Mouse (Mus musculus): ENCODE measurements around the gene Mettl3.

Gene Mettl3

DNA sequence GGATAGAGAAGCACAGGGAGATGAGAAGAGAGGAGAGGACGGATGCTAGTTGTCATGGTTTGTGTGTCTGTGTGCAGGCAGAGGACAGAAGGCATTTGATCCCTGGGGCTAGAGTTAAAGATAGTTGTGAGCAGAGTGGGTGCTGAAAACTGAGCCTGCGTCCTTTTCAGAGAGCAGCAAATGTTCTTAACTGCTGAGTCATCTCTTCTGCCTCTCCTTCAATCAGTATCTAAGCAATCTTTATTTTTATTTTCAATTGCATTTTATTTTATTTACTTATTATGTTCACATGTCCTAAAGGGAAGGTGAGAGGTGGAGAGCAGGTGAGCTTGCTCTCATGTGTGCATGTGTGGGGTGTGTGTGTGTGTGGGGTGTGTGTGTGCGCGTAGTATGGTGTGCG lies 21.3 kb downstream of the Mettl3 start:
- no peak for DNase-seq

DNA sequence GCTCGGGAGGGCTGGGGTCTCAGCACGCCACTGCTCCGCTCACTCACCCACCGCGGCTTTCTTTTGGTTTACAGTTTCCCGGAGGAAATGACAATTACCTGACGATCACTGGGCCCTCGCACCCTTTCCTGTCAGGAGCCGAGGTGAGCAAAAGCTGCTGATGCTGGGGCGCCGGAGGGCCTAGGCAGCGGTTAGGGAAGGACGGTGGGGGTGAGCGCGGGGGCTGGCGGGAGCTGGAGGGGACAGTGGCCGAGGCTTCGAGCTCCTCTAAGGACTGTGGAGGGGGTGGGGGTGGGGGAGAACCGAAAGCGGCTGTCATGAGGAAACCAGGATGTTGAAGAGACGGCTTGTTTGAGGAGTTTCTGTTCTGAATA lies 25.2 kb downstream of the Mettl3 start:
- peak; percentile 49 for DNase-seq

DNA sequence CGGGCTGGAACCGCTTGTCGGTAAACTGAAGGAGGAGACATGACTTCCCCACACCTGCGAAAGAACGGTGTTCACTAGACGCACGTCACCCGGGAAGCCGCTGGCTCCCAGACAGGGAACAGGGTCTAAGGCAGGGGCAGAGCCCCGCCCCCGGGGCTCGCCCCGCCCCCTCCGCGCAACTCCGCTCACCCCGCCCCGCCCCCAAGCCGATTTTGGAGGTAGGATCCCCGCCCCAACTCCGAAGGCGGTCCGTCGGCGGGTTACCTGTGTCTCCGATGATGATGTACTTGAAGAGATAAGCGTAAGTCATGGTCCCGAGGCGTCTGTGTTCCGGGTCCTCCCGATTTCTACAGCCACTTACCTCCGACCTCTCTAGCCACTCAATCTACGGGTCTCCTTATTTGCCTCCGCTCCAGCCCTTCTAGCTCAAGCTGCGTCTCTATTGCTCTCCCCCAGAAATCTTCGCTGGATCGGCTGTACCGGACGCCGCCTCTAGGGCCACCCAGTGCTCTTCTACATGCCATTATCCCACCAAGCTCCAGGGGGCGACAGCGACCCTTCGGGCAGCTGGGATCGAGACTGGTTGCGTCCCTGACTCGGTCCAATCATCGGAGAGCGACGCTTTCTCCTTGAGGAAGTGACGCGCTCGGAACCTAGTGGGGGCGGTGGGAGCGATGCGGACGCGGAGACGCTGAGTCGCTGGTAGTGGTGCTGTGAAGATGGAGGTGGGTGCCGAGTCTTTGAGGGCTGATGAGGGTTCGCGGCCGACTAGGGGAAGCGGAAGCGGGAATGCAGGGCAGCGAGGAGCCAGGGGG lies 25.8 kb downstream of the Mettl3 start, which contains the start of the genes Tox4 and Rab2b:
Gene Tox4, plus strand, starts transcription at position 215 of the 815 bp plus-strand sequence.
Gene Rab2b, minus strand, starts transcription at position 614 of the 815 bp plus-strand sequence.
- peak; percentile 97 for DNase-seq

DNA sequence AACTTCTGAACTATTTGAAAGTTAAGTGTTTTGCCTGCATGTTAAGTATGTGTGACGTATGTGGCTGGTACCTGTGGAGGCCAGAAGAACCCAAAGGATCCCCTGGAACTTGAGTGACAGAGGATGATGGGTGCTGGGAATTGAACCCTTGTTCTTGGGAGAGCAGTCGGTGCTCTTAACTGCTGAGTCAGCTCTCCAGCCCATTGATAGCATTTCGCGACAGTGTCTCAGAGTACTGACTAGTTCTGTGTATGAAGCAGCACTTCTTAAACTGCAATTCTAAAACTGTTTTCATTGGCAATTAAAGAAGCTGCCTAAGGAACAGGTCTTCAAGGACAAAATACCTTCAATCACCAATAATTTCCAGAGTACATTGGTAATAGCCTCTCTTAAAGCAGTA lies 27.7 kb downstream of the Mettl3 start:
- DNase-seq = no peak

DNA sequence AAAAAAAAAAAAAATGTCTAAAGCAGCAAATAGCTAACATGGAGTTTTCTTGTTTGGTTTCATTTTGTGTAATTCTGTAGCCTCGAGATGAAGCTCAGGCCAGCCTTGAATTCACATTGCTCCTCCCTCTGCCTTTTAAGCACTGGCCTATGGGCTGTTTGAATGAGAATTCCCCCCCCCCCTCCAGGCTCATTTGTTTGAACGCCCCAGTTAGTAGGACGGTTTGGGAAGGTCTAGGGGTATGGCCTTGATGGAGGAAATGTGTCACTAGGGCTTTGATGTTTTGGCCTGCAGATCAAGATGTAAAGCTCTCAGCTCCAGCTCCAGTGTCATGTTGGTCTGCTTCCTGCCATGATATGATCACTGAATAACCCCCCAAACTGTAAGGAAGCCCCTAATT lies 32.1 kb downstream of the Mettl3 start:
- DNase-seq = no peak

DNA sequence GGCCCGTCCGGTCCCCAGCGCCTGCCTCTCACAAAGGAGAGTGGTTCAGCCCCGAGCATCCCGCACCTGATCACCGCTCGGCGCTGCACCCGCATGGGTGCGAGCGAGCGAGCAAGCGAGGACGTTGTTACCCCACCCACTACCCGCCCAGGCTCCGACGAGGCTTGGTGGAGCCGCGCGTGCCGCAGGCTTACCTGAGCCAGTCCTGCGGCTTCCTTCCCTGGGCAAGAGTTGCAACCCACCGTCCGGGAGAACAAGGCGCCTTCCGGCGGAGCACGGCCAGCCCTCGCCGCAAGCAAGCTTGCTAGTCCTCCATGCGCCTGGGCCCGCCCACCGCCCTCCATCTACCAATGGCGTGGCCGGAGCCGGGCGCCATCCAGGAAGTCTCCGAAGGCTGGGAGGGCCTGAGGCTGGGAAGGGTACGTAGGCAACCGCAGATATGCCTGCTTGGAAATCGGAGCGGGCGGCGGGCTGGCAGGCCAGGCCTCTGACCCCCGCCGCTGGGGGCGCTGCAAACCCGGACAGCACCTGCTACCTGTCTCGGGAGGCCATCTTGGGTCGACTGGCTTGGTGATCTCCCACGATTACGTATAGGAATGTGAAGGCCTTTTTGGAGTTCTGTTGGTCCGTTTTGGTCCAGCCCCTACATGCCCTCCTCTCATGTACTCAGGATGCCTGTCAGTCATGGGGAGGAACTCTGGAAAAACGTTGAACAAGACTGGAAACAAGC lies 47.3 kb downstream of the Mettl3 start, which contains the start of gene Chd8:
Gene Chd8, minus strand, starts transcription at position 297 of the 730 bp plus-strand sequence.
- DNase-seq = peak; percentile 99

DNA sequence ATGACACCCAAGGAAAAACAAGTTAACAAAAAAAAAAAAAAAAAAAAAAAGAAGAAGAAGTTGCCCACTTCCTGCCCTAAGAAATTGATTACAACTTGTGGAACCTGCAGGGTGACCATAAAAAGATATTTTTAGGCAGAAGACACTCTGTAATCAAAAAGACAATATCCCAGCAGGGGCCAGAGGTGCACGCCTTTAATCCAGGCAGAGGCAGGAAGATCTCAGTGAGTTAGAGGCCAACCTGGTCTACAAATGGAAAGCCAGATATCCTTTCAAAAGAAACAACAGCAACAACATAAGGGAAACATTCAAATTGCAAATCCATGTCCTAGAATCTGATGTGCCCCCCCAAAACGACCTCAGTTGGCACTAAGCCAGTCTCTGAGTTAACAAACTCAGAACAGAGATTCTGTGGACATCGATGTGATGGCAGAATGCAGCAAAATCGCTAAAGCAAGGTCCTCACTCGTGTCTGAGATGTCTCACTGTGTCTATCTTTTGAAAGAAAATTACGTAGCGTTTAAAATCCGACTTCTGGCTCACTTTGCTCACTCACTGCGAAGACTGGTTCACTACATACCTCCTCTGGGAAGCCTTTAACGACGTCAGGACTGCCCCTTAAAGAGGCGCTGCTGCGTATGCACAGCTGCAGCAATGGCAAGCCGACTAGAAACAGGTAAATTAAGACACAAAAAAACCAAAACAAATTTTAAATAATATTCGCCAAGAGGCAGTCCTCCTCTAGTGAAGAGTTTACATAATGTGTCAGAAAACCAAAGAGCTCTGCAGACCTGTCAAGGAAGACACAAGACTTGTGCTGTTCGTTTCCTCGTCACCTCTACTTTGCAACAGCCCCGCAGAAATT lies 48.4 kb downstream of the Mettl3 start:
- DNase-seq = peak; percentile 41

DNA sequence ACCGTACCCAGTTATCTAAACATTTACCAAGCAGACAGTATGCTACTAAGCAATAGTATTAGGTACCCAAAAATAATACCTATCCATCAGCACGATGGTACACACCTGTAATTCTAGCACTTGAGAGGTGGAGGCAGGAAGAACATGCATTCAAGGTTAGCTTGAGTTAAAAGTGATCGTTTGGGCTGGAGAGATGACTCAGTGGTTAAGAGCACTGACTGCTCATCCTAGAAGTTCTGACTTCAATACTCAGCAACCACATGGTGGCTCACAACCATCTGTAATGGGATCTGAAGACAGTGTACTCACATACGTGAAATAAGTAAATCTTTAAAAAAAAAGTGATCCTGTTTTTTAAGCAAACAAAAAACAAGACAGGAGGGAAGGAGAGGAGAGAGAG lies 58.8 kb downstream of the Mettl3 start:
- DNase-seq = no peak
